In the genomic region with DNA sequence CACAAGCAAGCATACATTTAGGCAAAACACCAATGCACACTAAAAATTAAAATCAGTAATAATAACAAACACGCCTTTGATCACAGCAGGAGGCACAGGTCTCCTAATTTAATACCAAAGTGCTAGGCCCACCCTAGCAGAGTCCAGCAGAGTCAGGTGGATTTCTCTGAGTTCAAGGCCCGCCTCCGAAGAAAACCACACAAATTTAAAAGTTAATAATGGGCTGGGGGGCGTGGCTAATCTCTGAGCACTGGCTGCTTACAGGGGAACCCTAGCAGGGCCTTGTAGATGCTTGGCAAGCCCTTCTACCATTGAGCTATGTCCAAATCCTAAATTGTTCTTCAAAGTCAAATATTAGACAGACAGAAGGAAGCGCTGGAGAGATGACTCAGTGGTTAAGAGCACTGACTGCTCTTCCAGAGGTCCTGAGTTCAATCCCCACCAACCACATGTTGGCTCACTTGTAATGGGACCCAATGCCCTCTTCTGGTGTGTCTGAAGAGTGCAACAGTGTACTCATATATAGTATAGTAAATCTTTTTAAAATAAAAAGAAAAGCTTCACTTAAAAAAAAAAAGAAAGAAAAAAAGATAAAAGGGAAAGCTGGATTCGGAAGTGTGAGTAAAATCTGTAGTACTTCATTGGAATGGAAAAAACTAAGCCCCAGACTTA, we compare ENCODE assay signal across 8 mouse cellular contexts. TPM values are rescaled to one million over a fixed set of nuclear protein-coding genes. Genes with fewer than 3 reads are reported as not detected.
DNase-seq lines count a peak whose midpoint lies in the region; ATAC-seq and TF ChIP-seq lines count a peak whose summit lies in the region.

No protein-coding gene starts in this region.

- DNase-seq in adrenal gland, adult 2 months = peak; percentile 23
- no peak for DNase-seq in adrenal gland, adult 18-20 months (ENCODE audit: low spot score in 2 of 2)
- peak; percentile 48 for DNase-seq in thymus, postnatal 4 days
- no peak for DNase-seq in thymus, postnatal 10 days (ENCODE audit: low spot score in 2 of 2)
- DNase-seq in Muller cell, postnatal 12 days (ENCODE audit: inconsistent ontology term) = no peak
- no peak for DNase-seq in adrenal gland, postnatal 4 days (ENCODE audit: low spot score in 2 of 2)

- no peak for ATAC-seq in kidney, embryonic 14.5 days (ENCODE audit: low FRiP score, low TSS enrichment)

- peaks cover 25% of the 10 kb centered on the region for H3K79me2 ChIP-seq in myocyte (ENCODE audit: control insufficient read depth, insufficient read depth)

- no peaks in the 10 kb centered on the region for H3K27me3 ChIP-seq in kidney, embryonic 14.5 days (ENCODE audit: control insufficient read depth, insufficient read depth, low read length)
- no peaks in the 10 kb centered on the region for H3K27me3 ChIP-seq in myocyte (ENCODE audit: control insufficient read depth, insufficient read depth, insufficient read length)

- peaks cover 41% of the 10 kb centered on the region for H3K36me3 ChIP-seq in kidney, embryonic 14.5 days (ENCODE audit: control insufficient read depth, insufficient read depth, low read length)
- peaks cover 39% of the 10 kb centered on the region for H3K36me3 ChIP-seq in myocyte (ENCODE audit: control insufficient read depth, insufficient read depth)

- 82% methylated on average over 6 of the region's 6 CpGs for WGBS in kidney, embryonic 14.5 days

- H3K4me1 ChIP-seq in kidney, embryonic 14.5 days (ENCODE audit: control insufficient read depth, insufficient read depth, low read length) = peaks cover 5% of the 10 kb centered on the region; the same call in 1 of the 2 replicates

- H3K4me2 ChIP-seq in kidney, embryonic 14.5 days (replicated peaks; ENCODE audit: low read depth, low read length) = peak overlapping the region; percentile 48
- peak overlapping the region; percentile 75 for H3K4me2 ChIP-seq in myocyte (ENCODE audit: low read depth)

- TF ChIP-seq POLR2A in myocyte (IDR thresholded peaks at IDR 0.05; ENCODE audit: insufficient read length, low read depth) = no peak

- no peaks in the 10 kb centered on the region for H3K9me3 ChIP-seq in kidney, embryonic 14.5 days (ENCODE audit: control insufficient read depth, low read length)

- peak overlapping the region; percentile 100 for H3K27ac ChIP-seq in kidney, embryonic 14.5 days (ENCODE audit: low read depth, low read length)

- H3K9ac ChIP-seq in kidney, embryonic 14.5 days (ENCODE audit: low read depth, low read length) = peak overlapping the region; percentile 96; the same call in 1 of the 2 replicates

- peak overlapping the region; percentile 85 for H3K4me3 ChIP-seq in kidney, embryonic 14.5 days (ENCODE audit: low read length)
- H3K4me3 ChIP-seq in myocyte = peak overlapping the region; percentile 79

- no peak overlapping the region for H3ac ChIP-seq in myocyte (ENCODE audit: control insufficient read depth, insufficient read length)

TF ChIP-seq in myocyte, 11 proteins besides CTCF, POLR2A, EP300 and RAD21:
- TF ChIP-seq USF1 (IDR thresholded peaks at IDR 0.05; ENCODE audit: low read depth) = no peak
- TF ChIP-seq SRF (IDR thresholded peaks at IDR 0.05; ENCODE audit: control insufficient read depth, insufficient read length, low read depth) = no peak
- no peak for TF ChIP-seq TCF3 (IDR thresholded peaks at IDR 0.05; ENCODE audit: insufficient read length, low read depth)
- TF ChIP-seq MYOG (IDR thresholded peaks at IDR 0.05; ENCODE audit: control insufficient read depth in 1 of 3, insufficient read depth in 1 of 3, insufficient read length in 2 of 3, low read depth in 2 of 3) = no peak
- no peak for TF ChIP-seq REST (IDR thresholded peaks at IDR 0.05; ENCODE audit: insufficient read depth, insufficient read length)
- no peak for TF ChIP-seq CEBPB (IDR thresholded peaks at IDR 0.05; ENCODE audit: insufficient read depth, poor library complexity, severe bottlenecking)
- TF ChIP-seq E2F4 (IDR thresholded peaks at IDR 0.05; ENCODE audit: insufficient read depth) = no peak
- no peak for TF ChIP-seq POLR2AphosphoS2 (IDR thresholded peaks at IDR 0.05; ENCODE audit: insufficient read length, low read depth)
- no peak for TF ChIP-seq MAX (IDR thresholded peaks at IDR 0.05; ENCODE audit: low read depth)
- no peak for TF ChIP-seq TCF12 (IDR thresholded peaks at IDR 0.05; ENCODE audit: insufficient read depth, poor library complexity, severe bottlenecking)
- TF ChIP-seq MYOD1 (IDR thresholded peaks at IDR 0.05; ENCODE audit: control insufficient read depth in 1 of 3, insufficient read length in 2 of 3, low read depth in 2 of 3) = no peak

RNA-seq across cellular contexts. Expression of a gene that starts 0.9 kb away (rescaled TPM):
- 10 to 100 TPM; 19.0 to 21.1 TPM for total RNA-seq in adrenal gland, adult 2 months (2021)
- 4.0 and 4.5 TPM in 2 replicates for polyA plus RNA-seq in adrenal gland, adult 2 months (2012; rRNA removed)
- total RNA-seq in adrenal gland, adult 18-20 months (2021) = 10 to 100 TPM; 21.4 to 22.1 TPM
- 9.7 and 15.4 TPM in 2 replicates for polyA plus RNA-seq in kidney, embryonic 14.5 days (2014; fragmentation: Nextera tagmentation; extraction: Ambion mirVana)
- 3.3 TPM for polyA plus RNA-seq in myocyte (2012; fragmentation: generic; extraction: Trizol)
- 10 to 100 TPM; 33.0 to 35.0 TPM for total RNA-seq in adrenal gland, postnatal 4 days (2021)

RNA-seq across cellular contexts. Expression of a gene that starts 9.9 kb away (rescaled TPM):
- 100 to 1,000 TPM in 1 of 2 experiments, 10 to 100 TPM in 1; 89.7 to 102 TPM for total RNA-seq in adrenal gland, adult 2 months (2021)
- polyA plus RNA-seq in adrenal gland, adult 2 months (2012; rRNA removed) = 46.1 and 53.0 TPM in 2 replicates
- 10 to 100 TPM; 62.8 to 75.0 TPM for total RNA-seq in adrenal gland, adult 18-20 months (2021)
- 109 and 113 TPM in 2 replicates for polyA plus RNA-seq in kidney, embryonic 14.5 days (2014; fragmentation: Nextera tagmentation; extraction: Ambion mirVana)
- polyA plus RNA-seq in myocyte (2012; fragmentation: generic; extraction: Trizol) = 61.5 TPM
- total RNA-seq in adrenal gland, postnatal 4 days (2021) = 10 to 100 TPM; 82.6 to 93.1 TPM

RNA-seq across cellular contexts. Expression of a gene that starts 13.4 kb away (rescaled TPM):
- 1 to 10 TPM; 8.0 to 8.7 TPM for total RNA-seq in adrenal gland, adult 2 months (2021)
- polyA plus RNA-seq in adrenal gland, adult 2 months (2012; rRNA removed) = 7.2 and 9.2 TPM in 2 replicates
- total RNA-seq in adrenal gland, adult 18-20 months (2021) = 1 to 10 TPM; 5.9 to 6.2 TPM
- polyA plus RNA-seq in kidney, embryonic 14.5 days (2014; fragmentation: Nextera tagmentation; extraction: Ambion mirVana) = 18.5 and 19.1 TPM in 2 replicates
- polyA plus RNA-seq in myocyte (2012; fragmentation: generic; extraction: Trizol) = 51.9 TPM
- 10 to 100 TPM; 18.5 to 26.7 TPM for total RNA-seq in adrenal gland, postnatal 4 days (2021)

RNA-seq across cellular contexts. Expression of a gene that starts 22.8 kb away (rescaled TPM):
- under 1 TPM in 1 of 2 experiments, not detected in 1; 0.21 TPM for total RNA-seq in adrenal gland, adult 2 months (2021)
- 0.20 and 0.22 TPM in 2 replicates for polyA plus RNA-seq in adrenal gland, adult 2 months (2012; rRNA removed)
- under 1 TPM; 0.17 to 0.26 TPM for total RNA-seq in adrenal gland, adult 18-20 months (2021)
- polyA plus RNA-seq in kidney, embryonic 14.5 days (2014; fragmentation: Nextera tagmentation; extraction: Ambion mirVana) = 0.19 and 0.57 TPM in 2 replicates
- polyA plus RNA-seq in myocyte (2012; fragmentation: generic; extraction: Trizol) = 0.04 TPM
- total RNA-seq in adrenal gland, postnatal 4 days (2021) = under 1 TPM; 0.17 to 0.25 TPM

RNA-seq across cellular contexts. Expression of a gene that starts 32.4 kb away (rescaled TPM):
- total RNA-seq in adrenal gland, adult 2 months (2021) = not detected
- not detected in 2 replicates for polyA plus RNA-seq in adrenal gland, adult 2 months (2012; rRNA removed)
- not detected for total RNA-seq in adrenal gland, adult 18-20 months (2021)
- polyA plus RNA-seq in kidney, embryonic 14.5 days (2014; fragmentation: Nextera tagmentation; extraction: Ambion mirVana) = 2.1 and 2.4 TPM in 2 replicates
- polyA plus RNA-seq in myocyte (2012; fragmentation: generic; extraction: Trizol) = 0.31 TPM
- total RNA-seq in adrenal gland, postnatal 4 days (2021) = under 1 TPM in 1 of 2 experiments, not detected in 1; 0.90 TPM

Comparison
In these comparisons a context has a peak if more than half of its experiments do, and no peak if none do; other contexts are left out.
1. DNase-seq: peak in adrenal gland, adult 2 months (single experiment) and thymus, postnatal 4 days (single experiment); none in adrenal gland, adult 18-20 months (0 of 2), thymus, postnatal 10 days (0 of 2), Muller cell, postnatal 12 days (single experiment) and adrenal gland, postnatal 4 days (0 of 2).